Mouse (Mus musculus) cerebellum, postnatal 25 days (tissue): Measurements from ENCODE around the gene Dusp27.

Experiments used
- DNase-seq, 2 experiments: peaks; one replicate each; pipeline ENCODE4 v3.0.0; 2021; ENCODE audit warnings: mixed read lengths in 2 of 2

Gene Dusp27

GRCm38 (mm10) chr1:166094462-166094861 is 33.3 kb downstream of the Dusp27 start:
- DNase-seq: no peak

- DNase-seq: no peak
Measured at GRCm38 (mm10) chr1:166090306-166090705, 37.4 kb downstream of the Dusp27 start.

- no peak for DNase-seq
Measured at GRCm38 (mm10) chr1:166089739-166090138, 38.0 kb downstream of the Dusp27 start.

- DNase-seq: no peak
Measured at GRCm38 (mm10) chr1:166089337-166089736, 38.4 kb downstream of the Dusp27 start.

- no peak for DNase-seq
Measured at GRCm38 (mm10) chr1:166088446-166089170, 39.1 kb downstream of the Dusp27 start.

DNA sequence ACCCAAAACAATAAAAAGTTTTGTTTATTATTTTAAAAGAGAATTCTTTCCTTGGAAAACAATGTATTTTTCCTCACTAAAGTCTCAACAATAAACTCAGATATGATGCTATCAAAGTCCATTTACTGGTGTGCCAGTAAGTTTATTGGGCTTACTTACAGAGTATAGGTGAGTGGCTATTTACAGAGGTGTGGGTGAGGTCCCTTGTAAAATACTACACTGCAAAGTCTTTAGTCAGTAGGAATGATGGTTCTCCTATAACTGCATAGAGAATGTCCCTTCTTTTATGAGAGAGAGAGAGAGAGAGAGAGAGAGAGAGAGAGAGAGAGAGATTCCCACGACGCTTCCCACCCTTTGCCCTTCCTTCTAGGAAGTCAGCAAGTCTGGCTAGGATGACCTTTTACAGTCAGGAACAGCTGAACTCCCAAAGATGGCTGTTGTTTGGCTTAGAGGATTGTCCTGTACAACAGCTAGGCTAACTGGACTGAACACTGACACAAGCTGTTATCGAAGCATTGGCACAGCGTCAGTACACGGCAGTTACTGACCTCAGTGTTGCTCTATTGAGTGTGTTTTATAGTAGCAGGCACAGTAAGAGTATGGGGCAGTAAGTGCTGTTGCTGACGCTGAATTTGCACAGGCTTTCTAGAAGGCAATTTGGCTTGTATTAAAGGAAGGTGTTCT is 50.5 kb downstream of the Dusp27 start:
- no peak for DNase-seq

DNA sequence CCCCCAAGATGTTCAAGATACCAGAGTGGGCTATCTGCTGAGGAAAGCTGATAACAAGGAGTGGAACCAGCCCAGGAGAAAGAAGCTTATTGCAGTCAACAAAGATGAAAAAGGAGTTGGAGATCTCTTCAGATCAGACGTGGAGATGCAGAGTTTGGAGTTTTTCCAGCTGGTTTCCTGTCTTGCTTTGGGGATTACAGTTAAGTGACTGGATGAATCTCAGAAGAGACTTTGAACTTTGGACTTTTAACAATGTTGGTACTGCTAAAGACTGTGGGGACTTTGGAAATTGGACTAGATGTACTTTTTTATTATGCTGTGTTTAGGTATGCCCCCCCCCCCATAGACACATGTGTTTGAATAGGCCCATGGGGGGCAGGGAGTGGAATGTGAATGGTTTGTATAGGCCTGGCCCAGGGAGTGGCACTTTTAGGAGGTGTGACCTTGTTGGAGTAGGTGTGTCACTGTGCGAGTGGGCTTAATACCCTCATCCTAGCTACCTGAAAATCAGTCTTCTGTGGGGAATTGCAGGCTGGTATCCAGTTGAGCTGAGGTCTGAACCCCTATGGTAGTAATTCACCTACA is 59.8 kb downstream of the Dusp27 start:
- no peak for DNase-seq

DNA sequence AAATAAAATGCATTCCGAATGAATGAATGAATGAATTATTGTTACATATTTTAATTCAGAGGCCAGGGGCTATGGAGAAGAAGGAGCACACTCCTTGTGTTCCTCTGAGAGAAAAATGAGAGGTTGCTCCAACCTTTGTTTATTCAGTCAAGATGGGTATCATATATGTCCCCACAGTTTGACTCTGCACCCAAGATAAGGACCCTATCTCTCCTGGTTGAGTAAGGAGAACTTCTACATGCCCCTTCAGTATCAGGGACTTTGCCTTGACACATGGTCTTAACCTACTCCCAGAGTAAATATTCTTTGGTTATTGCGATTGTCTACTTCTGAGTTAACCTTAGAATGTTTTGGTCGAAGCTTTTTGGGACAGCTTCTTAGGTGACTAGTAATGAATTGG is 63.9 kb downstream of the Dusp27 start:
- DNase-seq: no peak

GRCm38 (mm10) chr1:166061532-166061931 is 66.2 kb downstream of the Dusp27 start:
- no peak for DNase-seq

DNA sequence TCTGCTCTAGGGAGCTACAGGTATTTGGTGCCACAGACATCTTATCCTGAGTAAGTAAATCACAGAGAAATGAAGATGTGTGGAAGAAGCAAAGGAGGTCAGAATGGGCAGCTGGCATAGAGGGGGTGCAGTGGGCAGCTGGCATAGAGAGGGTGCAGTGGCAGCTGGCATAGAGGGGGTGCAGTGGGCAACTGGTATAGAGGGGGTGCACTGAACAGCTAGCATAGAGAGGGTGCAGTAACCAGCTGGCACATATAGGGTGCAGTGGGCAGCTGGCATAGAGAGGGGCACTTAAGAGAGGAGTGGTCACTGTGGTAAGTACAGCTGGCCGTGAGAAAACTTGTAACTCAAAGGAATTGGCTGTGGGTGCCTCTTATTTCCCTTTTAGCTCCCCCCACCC is 67.3 kb downstream of the Dusp27 start:
- no peak for DNase-seq

- no peak for DNase-seq
Measured at GRCm38 (mm10) chr1:166056098-166056756, 71.5 kb downstream of the Dusp27 start.

DNA sequence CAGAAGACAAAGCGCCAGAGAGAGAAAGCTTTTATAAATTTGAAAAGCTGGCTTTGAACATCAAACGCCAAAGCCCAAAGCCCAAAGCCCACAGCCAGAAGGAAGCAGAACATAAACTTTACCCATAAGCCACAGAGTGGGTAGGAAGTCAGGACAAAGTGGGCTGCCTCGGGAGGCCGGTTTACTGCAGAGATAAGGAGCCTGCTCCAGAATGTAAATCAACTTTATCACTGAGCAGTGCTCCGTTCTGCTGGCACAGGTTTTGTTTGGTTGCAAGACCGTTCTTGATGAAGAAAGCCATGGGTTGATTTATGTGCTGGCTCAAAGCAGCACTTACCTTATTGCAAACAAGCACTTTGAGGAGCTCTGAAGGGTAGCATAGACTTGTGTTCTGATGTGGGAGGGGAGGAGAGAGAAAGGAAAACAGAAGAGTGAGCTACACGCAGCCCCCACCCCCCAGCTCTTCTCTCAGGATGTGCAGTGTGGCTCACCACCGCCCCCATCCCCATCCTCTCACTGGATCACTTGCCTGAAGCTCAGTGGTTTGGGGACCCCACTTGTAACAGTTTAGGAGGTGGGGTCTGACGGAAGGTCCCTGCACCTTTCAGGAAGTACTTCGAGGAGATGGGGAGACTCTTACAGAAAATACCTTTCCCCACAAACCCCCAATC is 74.3 kb downstream of the Dusp27 start:
- DNase-seq: no peak

DNA sequence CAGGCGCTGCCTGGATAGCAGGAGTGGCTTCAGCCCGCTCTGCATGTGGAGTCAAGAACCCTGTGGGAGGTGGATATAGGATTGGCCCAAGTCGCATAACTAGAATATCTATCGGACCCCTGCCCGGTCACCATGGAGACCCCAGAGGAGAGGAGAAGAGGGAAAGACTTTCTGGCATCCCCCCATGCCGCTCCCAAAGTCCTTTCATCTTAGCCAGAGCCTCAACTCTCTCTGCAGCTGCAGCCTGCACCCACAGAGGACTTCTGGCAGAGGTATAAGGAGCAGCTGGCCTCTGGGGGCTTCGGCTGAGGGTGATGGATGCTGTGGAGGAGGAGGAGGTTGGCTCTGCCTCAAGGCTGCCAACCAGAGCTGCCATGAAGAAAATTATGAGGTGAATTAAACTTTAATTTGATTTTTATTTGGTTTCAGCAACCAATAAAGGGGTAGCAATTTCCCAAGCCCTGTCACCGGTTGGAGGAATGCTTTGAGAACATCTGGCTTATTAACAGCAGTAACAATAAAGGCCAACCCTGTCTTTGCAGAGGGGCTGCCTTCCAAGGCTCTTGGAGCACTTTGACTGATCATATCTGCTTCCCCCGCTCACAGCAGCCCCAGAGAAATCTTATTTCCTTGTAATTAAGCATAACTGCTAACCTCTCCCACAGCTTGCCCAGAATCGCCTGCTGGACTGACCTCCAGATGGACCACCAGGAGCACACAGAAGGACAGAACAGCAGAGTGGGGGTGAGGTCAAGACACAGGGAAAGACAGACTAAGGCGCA is 78.5 kb downstream of the Dusp27 start:
- DNase-seq: peak in 1 of 2 experiments; percentile 3

- peak in 1 of 2 experiments; percentile 6 for DNase-seq
Measured at GRCm38 (mm10) chr1:166048230-166048911, 79.4 kb downstream of the Dusp27 start.
